Mouse (Mus musculus): Measurements from ENCODE around the gene Thrap3.

GRCm38 (mm10) chr4:126204016-126204415, 1.5 kb upstream of the Thrap3 start:
- TF ChIP-seq CTCF (IDR thresholded peaks at IDR 0.05; ENCODE audit: low read depth, low read length) (no peak), POLR2A (IDR thresholded peaks at IDR 0.05; ENCODE audit: extremely low read depth, insufficient read depth, low read length) (no peak)
